Mouse (Mus musculus): ENCODE results near the gene Lrrc51. TPM values are rescaled to one million over a fixed set of nuclear protein-coding genes. Genes with fewer than 3 reads are reported as not detected.

Gene Lrrc51
- polyA plus RNA-seq, 1 experiment from 2014 or later: 9.6 TPM

DNA sequence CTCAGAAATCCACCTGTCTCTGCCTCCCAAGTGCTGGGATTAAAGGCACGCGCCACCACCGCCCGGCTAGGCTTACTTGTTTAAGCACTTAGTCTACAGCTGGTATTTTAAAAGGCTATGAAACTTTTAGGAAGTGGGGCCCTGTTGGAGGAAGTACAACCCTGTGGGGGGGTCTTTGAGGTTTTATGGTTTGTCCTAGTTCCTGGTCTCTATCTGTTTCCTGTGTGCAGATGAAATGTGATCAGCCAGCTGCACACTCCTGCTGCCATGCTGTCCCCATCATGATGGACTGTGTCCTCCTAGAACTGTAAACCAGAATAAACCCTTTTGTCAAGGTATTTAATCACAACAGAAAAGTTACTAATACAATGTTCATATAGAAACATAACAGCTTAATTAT, 49.5 kb downstream of the Lrrc51 start:
- H3K4me3 ChIP-seq (replicated peaks; ENCODE audit: low read depth, low read length): no peak overlapping the region
- H3K36me3 ChIP-seq (ENCODE audit: insufficient read depth, low read length): no peaks in the 10 kb centered on the region
- DNase-seq (ENCODE audit: low spot score): no peak
- H3K27ac ChIP-seq: no peak overlapping the region
- no peak for ATAC-seq (replicated peaks; ENCODE audit: low FRiP score, low read depth)
- no peak overlapping the region for H3K4me2 ChIP-seq (ENCODE audit: low read length)
- 0 out of 2 replicates have a peak, but pooled peaks cover 4% of the 10 kb centered on the region for H3K4me1 ChIP-seq (replicated peaks; ENCODE audit: insufficient read depth, low read length)
- H3K27me3 ChIP-seq (ENCODE audit: insufficient read depth, low read length): no peaks in the 10 kb centered on the region
- no peaks in the 10 kb centered on the region for H3K9me3 ChIP-seq (replicated peaks; ENCODE audit: low read length)
- 97% methylated on average over 4 of the region's 4 CpGs for WGBS
- TF ChIP-seq CTCF (IDR thresholded peaks at IDR 0.05; ENCODE audit: low read depth): no peak
- no peak overlapping the region for H3K9ac ChIP-seq (ENCODE audit: low read depth, low read length)

GRCm38 (mm10) chr7:101882413-101883154, 51.1 kb downstream of the Lrrc51 start:
- no peak overlapping the region for H3K4me2 ChIP-seq (ENCODE audit: low read length)
- H3K9ac ChIP-seq (ENCODE audit: low read depth, low read length): no peak overlapping the region
- ATAC-seq (replicated peaks; ENCODE audit: low FRiP score, low read depth) (no peak), DNase-seq (ENCODE audit: low spot score) (peak; percentile 29)
- no peak overlapping the region for H3K4me3 ChIP-seq (replicated peaks; ENCODE audit: low read depth, low read length)
- 59% methylated on average over 9 of the region's 9 CpGs for WGBS
- H3K9me3 ChIP-seq (replicated peaks; ENCODE audit: low read length): no peaks in the 10 kb centered on the region
- no peak overlapping the region for H3K27ac ChIP-seq
- TF ChIP-seq CTCF (IDR thresholded peaks at IDR 0.05; ENCODE audit: low read depth): no peak
- no peaks in the 10 kb centered on the region for H3K27me3 ChIP-seq (ENCODE audit: insufficient read depth, low read length)
- H3K4me1 ChIP-seq (replicated peaks; ENCODE audit: insufficient read depth, low read length): 0 out of 2 replicates have a peak, but pooled peaks cover 4% of the 10 kb centered on the region
- H3K36me3 ChIP-seq (ENCODE audit: insufficient read depth, low read length): no peaks in the 10 kb centered on the region

- Histone ChIP-seq H3K4me1 (replicated peaks; ENCODE audit: insufficient read depth, low read length) (0 out of 2 replicates have a peak, but pooled peaks cover 4% of the 10 kb centered on the region), H3K27ac (no peak overlapping the region), H3K9me3 (replicated peaks; ENCODE audit: low read length) (no peaks in the 10 kb centered on the region), H3K27me3 (ENCODE audit: insufficient read depth, low read length) (no peaks in the 10 kb centered on the region), H3K9ac (ENCODE audit: low read depth, low read length) (no peak overlapping the region), H3K4me3 (replicated peaks; ENCODE audit: low read depth, low read length) (no peak overlapping the region), H3K36me3 (ENCODE audit: insufficient read depth, low read length) (no peaks in the 10 kb centered on the region), H3K4me2 (ENCODE audit: low read length) (no peak overlapping the region)
- 73% methylated on average over 4 of the region's 4 CpGs for WGBS
- TF ChIP-seq CTCF (IDR thresholded peaks at IDR 0.05; ENCODE audit: low read depth): no peak
- ATAC-seq (replicated peaks; ENCODE audit: low FRiP score, low read depth) (no peak), DNase-seq (ENCODE audit: low spot score) (no peak)
Measured at GRCm38 (mm10) chr7:101880855-101881254, 52.8 kb downstream of the Lrrc51 start.

GRCm38 (mm10) chr7:101875978-101876377, 57.7 kb downstream of the Lrrc51 start:
- no peak for TF ChIP-seq CTCF (IDR thresholded peaks at IDR 0.05; ENCODE audit: low read depth)
- no peak overlapping the region for H3K9ac ChIP-seq (ENCODE audit: low read depth, low read length)
- H3K4me2 ChIP-seq (ENCODE audit: low read length): no peak overlapping the region
- H3K27ac ChIP-seq: no peak overlapping the region
- H3K4me1 ChIP-seq (replicated peaks; ENCODE audit: insufficient read depth, low read length): no peaks in the 10 kb centered on the region
- 91% methylated on average over 1 of the region's 1 CpGs for WGBS
- no peaks in the 10 kb centered on the region for H3K9me3 ChIP-seq (replicated peaks; ENCODE audit: low read length)
- ATAC-seq (replicated peaks; ENCODE audit: low FRiP score, low read depth) (no peak), DNase-seq (ENCODE audit: low spot score) (no peak)
- no peak overlapping the region for H3K4me3 ChIP-seq (replicated peaks; ENCODE audit: low read depth, low read length)
- no peaks in the 10 kb centered on the region for H3K27me3 ChIP-seq (ENCODE audit: insufficient read depth, low read length)
- H3K36me3 ChIP-seq (ENCODE audit: insufficient read depth, low read length): no peaks in the 10 kb centered on the region

DNA sequence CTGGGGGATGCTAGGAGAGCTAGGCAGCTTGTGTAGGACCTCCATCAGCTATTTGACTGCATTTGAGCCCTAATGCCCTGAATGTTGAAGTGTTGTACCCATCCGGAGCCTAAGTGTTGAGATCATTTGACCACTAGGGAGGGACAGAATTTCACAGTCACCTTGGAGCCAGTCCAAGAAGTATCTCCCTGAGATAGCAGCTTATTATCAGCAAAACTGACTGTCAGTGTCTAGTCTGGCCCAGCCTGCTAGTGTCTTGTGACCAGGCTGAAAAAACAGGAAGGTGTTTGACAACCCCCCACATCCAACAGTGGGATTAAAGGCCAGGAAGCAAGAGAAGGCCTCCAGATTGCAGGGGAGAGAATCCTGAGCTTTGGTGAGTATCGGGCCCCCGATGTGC, 62.4 kb downstream of the Lrrc51 start:
- no peak for TF ChIP-seq CTCF (IDR thresholded peaks at IDR 0.05; ENCODE audit: low read depth)
- H3K27ac ChIP-seq: peak overlapping the region; percentile 70
- no peak overlapping the region for H3K4me2 ChIP-seq (ENCODE audit: low read length)
- ATAC-seq (replicated peaks; ENCODE audit: low FRiP score, low read depth) (no peak), DNase-seq (ENCODE audit: low spot score) (no peak)
- H3K9ac ChIP-seq (ENCODE audit: low read depth, low read length): no peak overlapping the region
- H3K4me1 ChIP-seq (replicated peaks; ENCODE audit: insufficient read depth, low read length): peaks cover 12% of the 10 kb centered on the region; the same call in 1 of the 2 replicates
- H3K36me3 ChIP-seq (ENCODE audit: insufficient read depth, low read length): no peaks in the 10 kb centered on the region
- no peak overlapping the region for H3K4me3 ChIP-seq (replicated peaks; ENCODE audit: low read depth, low read length)
- H3K9me3 ChIP-seq (replicated peaks; ENCODE audit: low read length): no peaks in the 10 kb centered on the region
- WGBS: 82% methylated on average over 3 of the region's 3 CpGs
- H3K27me3 ChIP-seq (ENCODE audit: insufficient read depth, low read length): no peaks in the 10 kb centered on the region

GRCm38 (mm10) chr7:101870629-101871028, 63.1 kb downstream of the Lrrc51 start, which contains the start of gene Folr1:
Folr1 (minus strand) TSS chr7:101870788.
- Histone ChIP-seq H3K27ac (peak within 1 kb of the TSS; percentile 70), H3K4me3 (replicated peaks; ENCODE audit: low read depth, low read length) (no peak within 1 kb of the TSS; the same call in 1 of the 2 replicates), H3K9me3 (replicated peaks; ENCODE audit: low read length) (no peaks in the 10 kb centered on the region), H3K27me3 (ENCODE audit: insufficient read depth, low read length) (no peaks in the 10 kb centered on the region), H3K4me1 (replicated peaks; ENCODE audit: insufficient read depth, low read length) (peaks cover 12% of the 10 kb centered on the region; the same call in 1 of the 2 replicates), H3K9ac (ENCODE audit: low read depth, low read length) (0 out of 2 replicates have a peak within 1 kb of the TSS, but pooled peaks have one; percentile 27), H3K4me2 (ENCODE audit: low read length) (peak within 1 kb of the TSS; percentile 1; the same call in 1 of the 2 replicates), H3K36me3 (ENCODE audit: insufficient read depth, low read length) (no peaks in the 10 kb centered on the region)
- peak; percentile 75 for ATAC-seq (replicated peaks; ENCODE audit: low FRiP score, low read depth)
- no peak for TF ChIP-seq CTCF (IDR thresholded peaks at IDR 0.05; ENCODE audit: low read depth)
- DNase-seq (ENCODE audit: low spot score): peak; percentile 33
- 43% methylated on average over 2 of the region's 2 CpGs for WGBS
